Mouse (Mus musculus): ENCODE measurements around the gene Dbndd2. TPM values are rescaled to one million over a fixed set of nuclear protein-coding genes. Genes with fewer than 3 reads are reported as not detected.

The Dbndd2 gene
- polyA plus RNA-seq, 1 experiment from 2014 or later, result 7.4 TPM

DNA sequence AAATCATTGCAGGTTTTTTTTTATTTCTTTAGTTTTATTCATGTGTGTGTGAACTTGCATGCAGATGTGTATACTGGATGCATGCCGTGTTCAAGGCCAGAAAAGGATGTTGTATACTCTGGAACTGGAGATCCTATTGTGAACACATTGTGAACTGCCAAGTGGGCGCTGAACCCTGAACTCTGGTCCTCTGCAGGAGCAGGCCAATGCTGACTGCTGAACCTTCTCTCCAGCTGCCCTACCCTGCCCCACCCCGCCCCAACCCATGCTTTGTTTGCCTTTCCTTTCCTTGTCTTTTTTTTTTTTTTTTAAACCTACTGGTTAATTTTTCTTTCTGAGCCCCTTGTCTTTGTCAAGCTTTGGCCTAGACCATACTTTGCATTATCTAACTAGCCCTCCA is 29.0 kb downstream of the Dbndd2 start:
- Histone ChIP-seq H3K27me3 (ENCODE audit: insufficient read depth, poor library complexity, severe bottlenecking) (no peaks in the 10 kb centered on the region), H3K4me1 (peaks cover 13% of the 10 kb centered on the region; the same call in 1 of the 2 replicates), H3K4me3 (no peak overlapping the region), H3K27ac (no peak overlapping the region), H3K36me3 (no peaks in the 10 kb centered on the region), H3K9me3 (no peaks in the 10 kb centered on the region)
- 78% methylated on average over 3 of the region's 3 CpGs for WGBS
- DNase-seq (ENCODE audit: low spot score), result no peak

DNA sequence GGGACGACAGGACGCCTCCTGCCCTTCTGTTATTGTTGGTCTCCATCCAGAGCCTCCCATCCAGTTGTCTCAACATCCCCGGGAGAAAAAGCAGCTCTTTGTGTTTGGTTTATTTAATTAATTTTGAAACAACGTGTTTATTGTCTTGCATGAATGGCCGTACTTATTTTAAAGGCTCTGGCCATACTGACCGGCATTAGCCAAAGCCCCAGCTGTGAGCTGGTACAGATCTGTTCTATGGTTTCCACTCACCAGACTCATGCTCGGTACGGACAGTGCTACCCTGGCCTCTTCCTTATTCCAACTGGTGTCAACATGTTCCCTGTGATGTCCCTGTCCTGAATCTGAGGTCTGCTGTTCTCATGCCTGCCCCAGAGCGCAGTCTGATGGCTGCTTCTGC is 30.0 kb downstream of the Dbndd2 start:
- Histone ChIP-seq H3K27me3 (ENCODE audit: insufficient read depth, poor library complexity, severe bottlenecking) (no peaks in the 10 kb centered on the region), H3K4me1 (peaks cover 10% of the 10 kb centered on the region; the same call in 1 of the 2 replicates), H3K9me3 (no peaks in the 10 kb centered on the region), H3K36me3 (no peaks in the 10 kb centered on the region), H3K27ac (no peak overlapping the region), H3K4me3 (no peak overlapping the region)
- no peak for DNase-seq (ENCODE audit: low spot score)
- WGBS, result 72% methylated on average over 9 of the region's 9 CpGs

DNA sequence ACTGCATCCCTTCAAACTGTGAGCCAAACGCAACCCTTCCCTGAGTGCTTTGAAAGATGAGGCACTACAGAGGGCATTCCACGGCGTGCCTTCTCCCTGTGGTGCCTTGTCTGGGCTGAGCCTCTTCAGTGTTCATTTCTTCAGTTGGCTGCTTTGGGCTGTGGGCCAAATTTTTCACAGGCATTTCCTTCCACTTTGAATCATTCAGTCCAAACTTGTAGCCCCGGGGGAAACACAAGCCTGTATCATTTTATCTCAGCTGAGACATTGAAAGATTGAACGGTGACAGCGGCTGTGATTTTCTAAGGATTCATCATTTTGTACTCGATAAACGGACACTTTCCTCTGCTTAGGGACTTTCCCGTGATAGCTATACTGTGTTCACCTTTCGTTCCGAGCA is 30.7 kb downstream of the Dbndd2 start:
- Histone ChIP-seq H3K36me3 (no peaks in the 10 kb centered on the region), H3K9me3 (no peaks in the 10 kb centered on the region), H3K4me3 (no peak overlapping the region), H3K27ac (no peak overlapping the region), H3K27me3 (ENCODE audit: insufficient read depth, poor library complexity, severe bottlenecking) (peaks cover 4% of the 10 kb centered on the region; the same call in 1 of the 2 replicates), H3K4me1 (peaks cover 9% of the 10 kb centered on the region; the same call in 1 of the 2 replicates)
- 83% methylated on average over 11 of the region's 11 CpGs for WGBS
- DNase-seq (ENCODE audit: low spot score), result no peak

DNA sequence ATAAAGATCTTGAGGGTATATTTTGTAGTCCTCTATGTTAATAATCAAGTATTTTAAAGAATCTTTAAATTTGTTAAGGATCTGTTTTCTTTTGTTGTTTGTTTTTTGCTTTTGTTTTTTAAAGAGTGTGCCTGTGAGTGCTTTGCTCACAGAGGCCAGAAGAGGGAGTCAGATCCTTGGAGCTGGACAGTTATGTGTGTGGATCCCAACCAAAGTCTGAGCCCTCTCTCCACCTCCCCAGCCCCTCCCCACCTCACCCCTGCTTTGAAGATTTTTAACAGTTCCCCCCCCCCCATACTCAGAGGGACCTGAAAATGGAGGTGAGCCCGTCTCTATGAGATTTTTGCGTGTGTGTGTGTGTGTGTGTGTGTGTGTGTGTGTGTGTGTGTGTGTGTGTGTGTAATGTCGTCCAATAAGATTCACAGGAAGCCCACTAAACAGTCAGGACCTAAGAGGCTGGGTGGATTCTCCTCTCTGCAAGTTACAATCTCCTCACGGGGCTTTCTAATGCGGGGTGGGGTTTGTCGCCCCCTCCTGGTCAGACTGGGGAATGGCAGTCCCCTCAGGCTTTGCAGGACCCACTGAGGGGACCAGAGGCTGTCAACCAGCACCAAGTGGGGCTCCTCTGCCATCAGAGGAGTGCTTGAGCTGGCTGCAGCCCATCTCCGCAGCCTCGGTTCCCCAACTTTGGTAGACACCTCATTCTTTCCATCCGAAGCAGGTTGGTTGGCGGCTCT is 31.7 kb downstream of the Dbndd2 start:
- DNase-seq (ENCODE audit: low spot score), result no peak
- Histone ChIP-seq H3K27me3 (ENCODE audit: insufficient read depth, poor library complexity, severe bottlenecking) (peaks cover 13% of the 10 kb centered on the region; the same call in 1 of the 2 replicates), H3K36me3 (no peaks in the 10 kb centered on the region), H3K4me3 (no peak overlapping the region), H3K4me1 (0 out of 2 replicates have a peak, but pooled peaks cover 9% of the 10 kb centered on the region), H3K27ac (no peak overlapping the region), H3K9me3 (no peaks in the 10 kb centered on the region)
- WGBS, result 29% methylated on average over 9 of the region's 10 CpGs

DNA sequence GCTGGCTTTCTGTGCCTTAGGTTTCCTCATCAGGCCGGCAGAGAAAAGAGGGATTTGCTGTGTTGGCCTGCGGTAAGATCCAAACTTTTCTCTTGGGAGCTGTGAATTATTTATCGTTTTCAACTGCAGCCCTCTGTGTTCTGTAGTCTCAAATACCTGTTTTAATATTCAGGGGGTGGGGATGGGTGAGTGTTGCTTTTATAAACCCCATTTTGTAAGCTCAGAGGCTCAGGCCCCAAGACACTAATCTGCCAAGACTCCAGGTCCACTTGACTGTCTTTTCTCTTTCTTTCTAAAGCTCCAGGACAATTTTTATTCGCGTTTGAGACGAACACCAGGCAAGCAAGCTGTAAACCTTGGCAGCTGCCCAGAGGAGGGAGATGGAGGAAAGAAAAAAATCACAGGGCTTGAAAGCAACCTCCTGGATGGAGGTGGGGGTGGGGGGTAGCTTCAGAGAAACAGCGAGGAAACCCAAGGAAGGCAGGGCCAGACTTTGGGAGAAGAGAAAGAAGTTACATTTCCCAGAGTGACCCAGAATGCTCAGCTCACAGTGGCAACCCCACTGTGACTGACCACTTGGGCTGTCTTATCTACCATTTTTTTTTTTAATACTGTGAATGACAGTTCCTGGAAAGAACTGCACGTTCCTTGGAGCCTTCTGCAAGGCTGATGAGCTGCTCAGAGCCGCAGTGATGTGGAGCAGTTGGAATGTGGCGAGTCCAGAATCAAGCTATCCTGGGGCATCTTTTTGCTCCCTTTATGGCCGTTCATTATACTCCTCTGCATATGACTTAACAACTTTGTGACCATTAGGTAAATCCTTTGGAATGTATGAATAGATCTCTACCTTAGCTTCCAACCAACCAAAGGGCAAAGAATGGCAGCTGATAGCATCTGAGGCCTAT is 32.6 kb downstream of the Dbndd2 start:
- Histone ChIP-seq H3K27me3 (ENCODE audit: insufficient read depth, poor library complexity, severe bottlenecking) (peaks cover 13% of the 10 kb centered on the region; the same call in 1 of the 2 replicates), H3K27ac (no peak overlapping the region), H3K36me3 (no peaks in the 10 kb centered on the region), H3K4me1 (0 out of 2 replicates have a peak, but pooled peaks cover 9% of the 10 kb centered on the region), H3K4me3 (no peak overlapping the region), H3K9me3 (no peaks in the 10 kb centered on the region)
- DNase-seq (ENCODE audit: low spot score), result no peak
- 50% methylated on average over 11 of the region's 11 CpGs for WGBS

DNA sequence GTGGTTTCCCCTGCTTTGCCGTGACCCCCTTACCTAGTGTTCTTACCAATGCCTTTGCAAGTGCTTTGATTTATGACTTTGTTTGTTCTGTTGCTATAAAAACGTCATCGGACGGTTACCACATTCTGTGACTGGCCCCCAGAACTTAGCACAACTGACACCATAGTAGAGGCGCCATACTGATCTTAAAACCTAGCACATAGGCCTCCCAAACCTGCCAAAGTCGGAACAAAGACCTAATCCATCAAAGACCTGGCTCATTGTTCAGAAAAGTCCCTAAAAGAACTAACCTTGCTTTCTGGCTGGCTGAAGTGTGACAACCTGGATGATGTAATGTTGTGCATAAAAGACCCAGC is 33.2 kb downstream of the Dbndd2 start:
- H3K4me3 ChIP-seq, result no peak overlapping the region
- 0 out of 2 replicates have a peak, but pooled peaks cover 9% of the 10 kb centered on the region for H3K4me1 ChIP-seq
- peaks cover 13% of the 10 kb centered on the region; the same call in 1 of the 2 replicates for H3K27me3 ChIP-seq (ENCODE audit: insufficient read depth, poor library complexity, severe bottlenecking)
- no peak overlapping the region for H3K27ac ChIP-seq
- 76% methylated on average over 6 of the region's 6 CpGs for WGBS
- no peaks in the 10 kb centered on the region for H3K36me3 ChIP-seq
- DNase-seq (ENCODE audit: low spot score), result no peak
- no peaks in the 10 kb centered on the region for H3K9me3 ChIP-seq

DNA sequence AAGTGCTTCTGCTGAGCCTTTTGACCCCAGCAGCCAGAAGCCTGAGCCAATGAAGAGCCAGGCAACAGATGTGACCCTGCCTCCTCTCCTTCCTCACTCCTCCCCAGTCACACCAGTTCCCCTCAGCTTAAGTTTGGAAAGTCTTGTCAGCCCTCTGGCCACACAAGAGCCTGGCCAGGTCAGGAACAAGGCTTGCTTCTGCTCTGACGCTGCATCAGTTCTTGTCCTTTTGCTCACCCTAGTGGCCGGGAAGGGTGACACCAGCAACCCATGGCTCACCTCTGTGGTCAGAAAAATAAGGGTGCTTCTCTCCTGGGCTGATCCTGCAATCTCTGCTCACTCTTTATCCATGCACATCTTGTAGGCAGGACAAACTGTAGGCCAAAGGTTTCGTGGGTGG is 34.9 kb downstream of the Dbndd2 start:
- Histone ChIP-seq H3K27ac (no peak overlapping the region), H3K9me3 (no peaks in the 10 kb centered on the region), H3K27me3 (ENCODE audit: insufficient read depth, poor library complexity, severe bottlenecking) (peaks cover 13% of the 10 kb centered on the region; the same call in 1 of the 2 replicates), H3K4me1 (0 out of 2 replicates have a peak, but pooled peaks cover 9% of the 10 kb centered on the region), H3K4me3 (no peak overlapping the region), H3K36me3 (no peaks in the 10 kb centered on the region)
- 5% methylated on average over 3 of the region's 3 CpGs for WGBS
- peak; percentile 81 for DNase-seq (ENCODE audit: low spot score)

DNA sequence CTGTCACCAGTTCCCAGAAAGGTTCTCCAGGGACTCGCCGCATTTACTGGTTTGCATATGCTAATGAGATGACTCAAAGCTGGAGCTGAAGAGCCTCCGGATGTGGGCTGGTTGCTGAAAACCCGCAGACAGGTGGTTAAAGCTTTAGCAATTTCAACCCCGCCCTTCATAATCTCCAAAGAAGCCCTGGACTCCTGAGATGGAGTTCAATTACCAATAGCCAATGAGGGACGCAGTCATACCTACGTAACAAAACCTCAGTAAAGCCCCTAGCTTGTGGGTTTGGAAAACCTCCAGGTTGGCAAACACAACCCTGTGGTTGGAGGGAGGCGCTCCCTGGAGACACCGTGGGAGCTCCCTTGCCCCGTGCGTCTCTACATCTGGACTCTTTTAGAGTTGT is 35.9 kb downstream of the Dbndd2 start:
- H3K9me3 ChIP-seq, result peaks cover 6% of the 10 kb centered on the region
- H3K27ac ChIP-seq, result no peak overlapping the region
- 0 out of 2 replicates have a peak, but pooled peaks cover 9% of the 10 kb centered on the region for H3K4me1 ChIP-seq
- no peak overlapping the region for H3K4me3 ChIP-seq
- peaks cover 13% of the 10 kb centered on the region; the same call in 1 of the 2 replicates for H3K27me3 ChIP-seq (ENCODE audit: insufficient read depth, poor library complexity, severe bottlenecking)
- no peak for DNase-seq (ENCODE audit: low spot score)
- no peaks in the 10 kb centered on the region for H3K36me3 ChIP-seq
- WGBS, result 15% methylated on average over 11 of the region's 11 CpGs

DNA sequence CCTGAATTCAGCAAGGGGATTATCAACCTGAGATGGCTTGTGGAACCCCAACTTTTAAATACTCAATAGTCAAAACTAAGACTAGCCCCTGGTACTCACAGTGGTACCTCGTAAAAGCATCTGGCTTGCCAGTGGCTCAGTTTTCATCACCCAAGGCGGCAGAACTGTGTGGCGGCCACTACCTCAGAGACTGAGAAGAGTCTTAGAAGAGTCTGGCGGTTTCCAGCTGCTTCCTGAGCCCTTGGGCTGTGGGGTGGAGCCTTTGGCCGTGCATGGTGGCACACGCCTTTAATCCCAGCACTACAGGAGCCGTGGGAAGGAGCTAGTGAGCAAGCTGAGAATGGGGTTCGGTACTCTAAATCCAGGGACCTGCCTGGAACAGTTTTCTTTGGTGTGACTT is 36.4 kb downstream of the Dbndd2 start:
- 22% methylated on average over 8 of the region's 8 CpGs for WGBS
- H3K4me1 ChIP-seq, result 0 out of 2 replicates have a peak, but pooled peaks cover 9% of the 10 kb centered on the region

DNA sequence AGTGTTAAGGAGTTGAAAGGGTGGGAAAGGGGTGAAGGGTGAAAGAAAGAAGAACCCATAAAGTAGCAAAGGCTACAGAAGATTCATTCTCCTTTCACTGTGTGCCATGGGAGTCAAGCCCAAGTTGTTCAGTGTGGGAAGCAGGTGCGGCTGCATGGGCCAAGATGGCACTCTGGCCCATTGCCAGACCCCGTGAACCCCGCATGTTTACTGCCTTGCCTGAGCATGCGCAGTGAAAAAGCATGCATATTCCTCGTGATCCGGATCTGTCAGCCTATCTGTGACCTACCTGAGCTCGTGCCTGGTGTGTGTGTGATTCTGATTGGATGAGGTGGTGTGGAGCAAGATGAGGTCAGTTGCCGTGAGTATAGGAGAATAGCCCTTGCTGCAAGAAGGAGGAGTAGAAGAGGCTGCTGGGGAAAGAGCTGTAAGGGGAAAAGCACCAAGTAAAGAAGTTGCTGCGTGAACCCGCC is 37.4 kb downstream of the Dbndd2 start:
- peaks cover 7% of the 10 kb centered on the region for H3K9me3 ChIP-seq
- H3K36me3 ChIP-seq, result no peaks in the 10 kb centered on the region
- H3K4me3 ChIP-seq, result no peak overlapping the region
- H3K27ac ChIP-seq, result no peak overlapping the region
- H3K4me1 ChIP-seq, result 0 out of 2 replicates have a peak, but pooled peaks cover 9% of the 10 kb centered on the region
- peaks cover 13% of the 10 kb centered on the region; the same call in 1 of the 2 replicates for H3K27me3 ChIP-seq (ENCODE audit: insufficient read depth, poor library complexity, severe bottlenecking)
- WGBS, result 78% methylated on average over 10 of the region's 10 CpGs
- no peak for DNase-seq (ENCODE audit: low spot score)

More for the DNA sequence above, 36.4 kb downstream of the Dbndd2 start:
- DNase-seq (ENCODE audit: low spot score), result no peak
- no peaks in the 10 kb centered on the region for H3K36me3 ChIP-seq
- H3K4me3 ChIP-seq, result no peak overlapping the region
- no peak overlapping the region for H3K27ac ChIP-seq
- peaks cover 13% of the 10 kb centered on the region; the same call in 1 of the 2 replicates for H3K27me3 ChIP-seq (ENCODE audit: insufficient read depth, poor library complexity, severe bottlenecking)
- H3K9me3 ChIP-seq, result peaks cover 7% of the 10 kb centered on the region

DNA sequence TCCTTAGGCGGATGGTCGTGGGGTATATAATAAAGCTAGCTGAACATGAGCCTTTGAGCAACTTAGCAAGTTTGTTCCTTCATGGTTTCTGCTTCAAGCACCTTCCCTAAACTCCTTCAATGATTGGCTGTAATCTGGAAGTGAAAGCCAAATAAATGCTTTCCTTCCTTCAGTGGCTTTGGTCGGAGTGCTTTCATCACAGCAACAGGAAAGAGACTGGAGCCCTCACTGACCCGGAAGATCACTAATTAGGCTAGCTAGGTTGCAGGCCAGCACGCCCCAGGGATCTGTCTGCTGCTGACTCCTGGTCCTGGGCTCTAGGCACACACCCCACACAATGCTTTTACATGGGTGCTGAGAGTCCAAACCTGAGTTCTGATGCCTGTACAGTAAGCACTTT is 42.7 kb downstream of the Dbndd2 start:
- Histone ChIP-seq H3K27me3 (ENCODE audit: insufficient read depth, poor library complexity, severe bottlenecking) (no peaks in the 10 kb centered on the region), H3K4me3 (no peak overlapping the region), H3K36me3 (no peaks in the 10 kb centered on the region), H3K9me3 (peaks cover 7% of the 10 kb centered on the region), H3K4me1 (no peaks in the 10 kb centered on the region), H3K27ac (no peak overlapping the region)
- WGBS, result 72% methylated on average over 5 of the region's 5 CpGs
- DNase-seq (ENCODE audit: low spot score), result no peak

DNA sequence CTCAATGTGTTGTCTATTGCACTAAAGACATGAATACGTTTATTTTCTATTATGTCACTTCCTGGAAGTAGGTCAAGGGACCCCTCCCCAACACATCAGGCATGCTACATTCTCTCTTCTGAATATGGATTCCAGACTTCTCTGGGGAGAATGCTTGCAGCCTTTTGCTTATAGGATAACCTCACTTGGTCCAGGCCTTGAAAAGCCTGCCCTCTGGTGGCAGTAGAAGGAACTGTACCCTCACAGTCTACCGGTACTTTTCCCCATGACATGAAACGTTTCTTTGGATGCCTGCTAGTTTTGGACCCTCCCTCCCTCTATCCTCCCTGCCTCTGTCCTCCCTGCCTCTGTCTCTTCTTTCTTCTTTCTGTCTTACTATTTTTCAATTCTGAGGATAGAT is 45.3 kb downstream of the Dbndd2 start:
- WGBS, result 5% methylated on average over 3 of the region's 3 CpGs
- no peaks in the 10 kb centered on the region for H3K27me3 ChIP-seq (ENCODE audit: insufficient read depth, poor library complexity, severe bottlenecking)
- no peak overlapping the region for H3K4me3 ChIP-seq
- DNase-seq (ENCODE audit: low spot score), result peak; percentile 80
- H3K4me1 ChIP-seq, result no peaks in the 10 kb centered on the region
- no peak overlapping the region for H3K27ac ChIP-seq
- H3K9me3 ChIP-seq, result peaks cover 7% of the 10 kb centered on the region
- no peaks in the 10 kb centered on the region for H3K36me3 ChIP-seq

DNA sequence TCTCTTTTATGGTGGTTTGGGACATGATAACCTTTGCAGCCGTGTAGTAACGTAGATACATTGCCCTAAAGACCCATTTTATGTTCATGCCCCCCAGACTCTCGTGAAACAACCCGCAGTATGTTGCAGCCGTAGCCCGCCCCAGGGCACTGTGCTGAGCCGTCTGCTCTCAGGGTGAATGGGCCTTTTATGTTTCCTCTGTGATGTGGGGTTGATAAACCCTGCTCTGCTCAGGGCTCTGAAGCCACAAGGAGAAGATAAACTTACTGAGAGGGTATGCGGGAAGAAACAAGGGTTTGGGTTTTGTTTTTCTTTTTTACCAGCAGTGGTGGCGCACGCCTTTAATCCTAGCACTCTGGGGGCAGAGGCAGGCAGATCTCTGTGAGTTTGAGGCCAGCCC is 48.4 kb downstream of the Dbndd2 start:
- 66% methylated on average over 10 of the region's 10 CpGs for WGBS
- no peak overlapping the region for H3K27ac ChIP-seq
- no peaks in the 10 kb centered on the region for H3K4me1 ChIP-seq
- no peak for DNase-seq (ENCODE audit: low spot score)
- H3K9me3 ChIP-seq, result no peaks in the 10 kb centered on the region
- no peaks in the 10 kb centered on the region for H3K36me3 ChIP-seq
- no peak overlapping the region for H3K4me3 ChIP-seq
- no peaks in the 10 kb centered on the region for H3K27me3 ChIP-seq (ENCODE audit: insufficient read depth, poor library complexity, severe bottlenecking)

Data from heart, embryonic 10.5 days (tissue).